Mouse (Mus musculus) adipose tissue, adult 10 weeks (tissue): Measurements from ENCODE around the gene Pagr1b. TPM values are rescaled to one million over a fixed set of nuclear protein-coding genes. Genes with fewer than 3 reads are reported as not detected.

Experiments used
- polyA plus RNA-seq: library from polyadenylated mRNA; stranded (reverse); fragments of 350-450 nt; fragmentation: Illumina TruSeq; extraction: RNeasy Lipid Tissue Mini Kit (QIAGEN cat#74804); gene quantifications from one replicate; pipeline ENCODE4 v1.2.3, GENCODE M21; 2014; ENCODE audit warnings: low read depth, low replicate concordance

The Pagr1b gene
- 1.6 TPM for polyA plus RNA-seq

DNA sequence TGATC lies at the start of gene Pagr1b:
TSS of gene Pagr1b (minus strand) at position 4 of the 5 bp plus-strand sequence.

DNA sequence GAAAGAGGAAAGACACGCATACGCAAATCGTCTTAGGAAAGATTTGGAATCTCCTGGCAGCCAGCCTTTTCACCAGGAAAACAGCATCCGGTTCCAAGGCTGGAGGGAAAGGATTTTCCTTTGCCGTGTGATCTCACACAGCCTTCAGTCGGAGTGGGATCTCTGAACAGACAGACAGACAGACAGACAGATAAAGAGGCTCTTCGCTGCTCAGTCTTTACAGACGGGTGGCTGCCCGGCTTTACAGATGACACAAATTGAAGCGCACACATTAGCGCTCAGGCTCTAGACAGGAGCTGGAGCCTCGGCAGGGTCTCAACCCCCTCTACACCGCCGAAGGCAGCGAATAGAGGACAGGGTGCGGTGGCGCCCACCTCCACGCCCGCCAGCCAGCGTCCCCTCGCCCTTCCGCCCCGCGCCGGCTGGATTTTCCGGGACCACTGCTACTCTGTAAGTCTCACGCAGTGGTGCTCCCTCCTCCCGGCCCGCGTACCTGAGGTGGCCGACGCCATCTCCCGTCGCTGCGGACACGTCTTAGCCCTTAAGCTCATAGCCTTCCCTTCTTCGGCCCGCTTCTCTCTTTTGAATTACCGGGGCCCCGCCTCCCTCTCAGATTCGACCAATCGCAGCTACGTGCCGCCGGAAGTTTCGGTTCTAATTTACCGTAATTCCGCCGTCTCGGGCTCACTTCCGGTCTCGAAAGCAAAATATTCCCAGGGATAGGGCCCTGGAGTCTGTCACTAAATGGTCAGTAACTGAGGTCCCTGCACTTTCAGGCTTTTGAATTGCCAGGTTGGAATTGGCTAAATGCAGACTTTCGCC lies 25.8 kb upstream of the Pagr1b start, which contains the start of gene Kif22:
TSS of gene Kif22 (minus strand) at position 621 of the 822 bp plus-strand sequence.

DNA sequence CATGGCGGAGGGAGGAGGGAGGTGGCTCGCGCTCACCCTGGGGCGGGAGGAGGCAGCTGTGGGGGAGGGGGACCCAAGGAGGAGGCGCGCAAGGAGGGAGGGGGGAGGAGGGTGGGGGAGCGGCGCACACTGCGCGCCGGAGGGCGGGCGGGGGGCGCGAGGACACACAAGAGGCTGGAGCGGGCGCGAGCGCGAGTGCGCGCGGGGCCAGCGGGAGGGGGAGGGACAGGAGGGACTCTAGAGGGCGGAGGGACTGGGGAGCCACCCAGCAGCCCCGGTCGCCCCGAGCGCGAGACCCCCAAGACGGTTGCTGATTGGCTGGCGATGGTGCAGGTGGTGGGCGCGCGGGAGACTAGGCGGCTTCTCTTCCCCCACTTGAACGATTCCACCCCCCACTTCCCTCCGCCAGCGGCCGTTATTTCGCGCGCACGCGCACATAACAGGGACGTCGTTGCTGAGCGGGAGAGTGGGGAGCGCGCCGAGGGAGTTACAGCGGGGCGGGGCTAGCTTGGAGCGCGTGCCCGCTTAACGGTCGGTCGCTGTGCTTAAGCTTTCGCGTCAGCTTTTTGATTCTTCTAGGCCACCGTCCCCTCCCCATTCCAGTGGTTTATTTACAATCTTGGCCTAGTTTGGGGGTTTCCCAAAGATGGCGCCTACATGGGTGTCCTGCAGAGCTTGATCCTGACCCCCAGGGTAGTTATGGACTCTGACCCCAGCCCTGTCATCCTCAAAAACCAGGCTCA lies 10.9 kb upstream of the Pagr1b start, which contains the start of gene Maz:
TSS of gene Maz (minus strand) at position 54 of the 743 bp plus-strand sequence.

DNA sequence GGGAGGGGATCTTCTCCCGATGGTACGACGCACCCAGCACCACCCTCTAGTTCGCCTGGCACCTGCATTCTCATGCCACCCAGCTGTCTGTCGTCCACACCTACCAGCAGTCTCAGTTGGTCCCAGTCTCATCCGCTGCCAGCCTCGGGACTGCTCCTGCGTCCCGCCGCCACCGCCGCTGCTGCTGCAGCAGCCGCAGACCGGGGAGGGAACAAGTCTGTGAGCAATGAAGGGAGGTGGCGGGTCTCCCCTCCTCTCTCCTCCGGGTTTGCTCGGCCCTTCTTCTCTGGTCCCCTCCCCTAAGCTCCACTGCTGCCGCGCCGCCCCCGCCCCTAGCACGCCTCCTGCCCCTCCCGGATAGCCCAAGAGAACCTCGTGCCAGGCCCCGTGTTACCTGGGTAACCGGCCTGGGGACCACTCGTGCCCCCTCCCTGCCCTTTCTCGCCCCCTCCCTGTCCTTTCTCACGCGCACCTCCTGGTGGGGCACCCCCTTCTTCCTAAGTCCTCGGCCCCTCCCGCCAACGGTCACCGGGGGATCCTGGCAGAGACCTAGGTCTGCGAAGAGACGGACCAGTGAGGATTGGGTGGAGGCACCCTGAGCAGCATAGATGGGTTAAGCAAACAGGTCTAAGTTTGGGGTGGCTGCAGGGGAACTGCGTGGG lies 4.7 kb upstream of the Pagr1b start, which contains the start of the genes Gm42742 and Prrt2:
TSS of gene Gm42742 (minus strand) at position 197 of the 662 bp plus-strand sequence.
TSS of gene Prrt2 (minus strand) at position 311 of the 662 bp plus-strand sequence.

DNA sequence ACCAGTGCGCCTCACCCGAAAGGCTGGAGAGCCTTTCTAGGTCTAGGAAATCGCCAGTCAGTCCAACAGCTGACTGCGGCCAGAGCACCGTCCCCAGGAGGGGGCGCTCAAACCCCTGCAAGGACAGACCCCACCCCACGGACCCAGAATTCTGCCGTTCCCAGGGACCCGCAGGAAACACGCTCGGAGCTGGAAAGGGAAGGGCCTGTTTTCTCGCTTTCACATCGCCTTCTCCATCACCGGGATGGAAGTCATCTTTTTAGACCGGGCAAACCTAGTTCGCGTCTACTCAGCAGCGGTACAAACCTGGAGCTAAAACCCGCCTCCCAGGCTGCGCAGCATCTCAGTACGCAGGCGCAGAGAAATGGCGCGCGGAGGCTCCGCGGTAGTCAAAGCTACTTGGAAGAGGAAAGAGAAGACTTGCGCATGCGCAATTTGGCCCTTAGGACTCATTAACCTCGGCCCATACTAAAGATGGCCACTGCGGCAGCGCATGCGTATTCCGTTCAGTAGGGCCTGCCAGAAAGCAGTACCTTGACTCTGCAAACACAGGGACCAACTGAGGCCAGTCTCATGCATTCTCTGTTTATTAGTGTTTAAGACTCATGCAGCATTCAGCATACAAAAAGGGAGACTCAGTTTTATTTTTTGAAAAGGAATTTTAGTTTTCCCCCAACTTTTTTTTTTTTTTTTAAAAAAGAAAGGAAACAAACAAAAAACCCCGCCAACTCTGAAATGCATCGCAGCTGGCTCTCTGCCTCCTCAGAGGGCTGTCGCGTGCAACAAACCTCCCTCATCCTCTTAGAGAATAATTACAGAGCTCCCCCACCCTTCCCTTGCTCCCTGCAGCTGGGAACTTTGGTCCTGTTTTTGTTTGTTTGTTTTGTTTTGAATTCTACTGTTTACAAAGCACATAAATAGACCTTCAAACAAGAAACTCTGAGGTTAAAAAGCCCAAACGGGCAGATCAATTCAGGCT lies 976 bp upstream of the Pagr1b start, which contains the start of gene Pagr1a:
TSS of gene Pagr1a (minus strand) at position 382 of the 979 bp plus-strand sequence.

DNA sequence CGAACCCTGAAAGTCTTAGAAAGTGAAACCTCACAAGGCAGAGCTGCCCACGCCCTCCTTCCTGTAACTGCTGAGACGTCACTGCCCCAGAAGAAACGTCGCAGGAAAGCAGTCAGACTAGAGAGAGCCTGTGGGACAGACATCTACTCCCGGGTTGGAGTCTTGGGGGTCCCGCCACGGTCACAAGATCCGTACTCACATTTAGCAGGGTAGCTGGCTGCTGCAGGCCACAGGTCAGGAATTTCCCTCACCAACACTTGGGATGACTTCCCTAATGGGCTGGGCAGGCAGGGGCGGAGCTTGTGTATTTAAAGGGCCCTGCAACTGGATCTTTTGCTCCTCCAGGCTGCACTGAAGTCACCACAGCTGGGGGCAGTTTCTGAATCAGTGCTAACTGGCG lies 2.0 kb downstream of the Pagr1b start, which contains the start of gene Mvp:
TSS of gene Mvp (minus strand) at position 302 of the 400 bp plus-strand sequence.

DNA sequence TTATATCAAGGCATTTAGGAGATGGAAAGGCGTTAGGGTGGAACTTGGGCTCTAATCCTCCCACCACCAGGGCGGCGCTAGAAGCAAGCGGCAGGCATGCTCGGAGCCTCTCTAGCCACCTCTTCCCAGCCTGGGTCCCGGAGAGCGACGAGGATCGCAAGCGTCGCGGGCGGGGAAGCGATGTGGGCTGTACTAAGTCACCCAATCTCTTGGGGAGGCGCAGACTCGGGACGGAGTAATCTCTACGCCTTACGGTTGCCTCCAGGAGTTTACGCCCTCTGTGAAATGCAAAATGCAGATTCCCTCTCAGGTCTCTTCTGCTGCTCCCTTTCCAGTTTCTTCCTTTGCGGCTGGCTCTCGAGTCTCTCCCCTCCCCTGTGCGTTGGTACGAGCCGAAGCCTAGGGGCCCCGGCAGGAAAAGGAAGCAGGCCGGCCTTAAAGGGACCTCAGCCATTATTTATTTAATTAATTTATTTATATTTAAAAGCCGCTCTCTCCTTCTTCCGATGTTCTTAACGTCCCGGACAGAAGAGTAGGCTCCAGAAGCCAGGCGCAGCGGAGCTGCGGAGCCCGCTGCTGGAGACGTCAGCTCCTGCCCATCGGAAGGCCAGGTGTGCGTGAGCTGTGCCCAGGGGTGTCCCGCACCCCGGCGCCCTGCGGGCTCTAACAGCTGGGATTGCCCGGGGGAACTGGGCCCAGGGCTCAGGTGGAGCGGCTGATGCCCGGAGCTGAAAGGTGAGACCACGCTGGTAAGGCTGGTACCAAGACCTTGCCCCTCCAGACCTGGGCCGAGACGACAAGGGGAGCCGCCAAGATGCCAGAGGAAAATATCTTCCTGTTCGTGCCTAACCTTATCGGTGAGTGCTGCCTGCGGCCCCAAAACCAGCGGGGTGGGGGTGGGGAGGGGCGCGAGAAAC lies 40.1 kb downstream of the Pagr1b start, which contains the start of gene Cdiptos:
TSS of gene Cdiptos (minus strand) at position 149 of the 917 bp plus-strand sequence.

DNA sequence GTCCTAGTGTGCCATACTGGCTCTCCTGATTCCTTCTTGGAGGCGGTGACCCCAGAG lies 40.6 kb downstream of the Pagr1b start, which contains the start of gene Cdipt:
TSS of gene Cdipt (plus strand) at position 22 of the 57 bp plus-strand sequence.

Other genes with a start within 250 kb of the Pagr1b start
- gene Ypel3, start 239.5 kb downstream of the Pagr1b start, polyA plus RNA-seq = 135 TPM
- gene Tbx6, start 235.0 kb downstream of the Pagr1b start, polyA plus RNA-seq = 1.4 TPM
- 76.2 TPM for gene Ppp4c, start 224.0 kb downstream of the Pagr1b start, polyA plus RNA-seq
- 5.7 TPM for gene Fam57b, start 218.8 kb downstream of the Pagr1b start, polyA plus RNA-seq
- gene 4930451I11Rik, start 184.8 kb downstream of the Pagr1b start, polyA plus RNA-seq = 1.2 TPM
- gene Doc2a, start 169.1 kb downstream of the Pagr1b start, polyA plus RNA-seq = not detected
- 20.1 TPM for gene Hirip3, start 154.5 kb downstream of the Pagr1b start, polyA plus RNA-seq
- 32.6 TPM for gene Ino80e, start 154.1 kb downstream of the Pagr1b start, polyA plus RNA-seq
- 53.1 TPM for gene Taok2, start 131.8 kb downstream of the Pagr1b start, polyA plus RNA-seq
- 58.2 TPM for gene Tmem219, start 93.6 kb downstream of the Pagr1b start, polyA plus RNA-seq
- 12.5 TPM for gene Kctd13, start 87.6 kb downstream of the Pagr1b start, polyA plus RNA-seq
- gene Asphd1, start 66.9 kb downstream of the Pagr1b start, polyA plus RNA-seq = 0.30 TPM
- 1.5 TPM for gene Sez6l2, start 65.9 kb downstream of the Pagr1b start, polyA plus RNA-seq
- 96.0 TPM for gene Cdipt, start 40.6 kb downstream of the Pagr1b start, polyA plus RNA-seq
- gene Cdiptos, start 40.4 kb downstream of the Pagr1b start, polyA plus RNA-seq = 29.3 TPM
- 50.9 TPM for gene Mvp, start 1.9 kb downstream of the Pagr1b start, polyA plus RNA-seq
- gene Pagr1a, start 868 bp upstream of the Pagr1b start, polyA plus RNA-seq = not detected
- gene Gm42742, start 4.6 kb upstream of the Pagr1b start, polyA plus RNA-seq = 26.3 TPM
- 2.7 TPM for gene Prrt2, start 4.7 kb upstream of the Pagr1b start, polyA plus RNA-seq
- gene Maz, start 10.6 kb upstream of the Pagr1b start, polyA plus RNA-seq = 78.3 TPM
- gene Kif22, start 26.0 kb upstream of the Pagr1b start, polyA plus RNA-seq = 3.2 TPM
- gene Zg16, start 70.8 kb upstream of the Pagr1b start, polyA plus RNA-seq = 1.4 TPM
- 12.4 TPM for gene AI467606, start 74.9 kb upstream of the Pagr1b start, polyA plus RNA-seq
- 1.2 TPM for gene Qprt, start 105.7 kb upstream of the Pagr1b start, polyA plus RNA-seq
- 1.4 TPM for gene Spn, start 121.3 kb upstream of the Pagr1b start, polyA plus RNA-seq
- gene Cd2bp2, start 179.6 kb upstream of the Pagr1b start, polyA plus RNA-seq = 52.6 TPM
- 27.7 TPM for gene Tbc1d10b, start 192.0 kb upstream of the Pagr1b start, polyA plus RNA-seq
- gene Mylpf, start 192.4 kb upstream of the Pagr1b start, polyA plus RNA-seq = 4.2 TPM
- gene Zfp553, start 216.6 kb upstream of the Pagr1b start, polyA plus RNA-seq = 14.2 TPM
- 11.1 TPM for gene Sept1, start 216.6 kb upstream of the Pagr1b start, polyA plus RNA-seq
- gene Zfp771, start 227.8 kb upstream of the Pagr1b start, polyA plus RNA-seq = 20.6 TPM
- 31.2 TPM for gene Dctpp1, start 244.2 kb upstream of the Pagr1b start, polyA plus RNA-seq